Mouse (Mus musculus) megakaryocyte, embryonic 14.5 days (primary cell): Measurements from ENCODE around the gene Bmt2. TPM values are rescaled to one million over a fixed set of nuclear protein-coding genes. Genes with fewer than 3 reads are reported as not detected.
A peak's percentile ranks its signal among the peaks of the same experiment; 100 is the strongest.

Source experiments
- H3K27me3 ChIP-seq: replicated peaks from 2 replicates; pipeline ENCODE3; 2012; ENCODE audit warnings: inconsistent platforms
- H3K36me3 ChIP-seq: replicated peaks from 2 replicates; pipeline ENCODE3; 2012; ENCODE audit warnings: low read length, inconsistent platforms, mixed read lengths
- H3K4me1 ChIP-seq: 2 replicates; pipeline ENCODE4 v1.6.1; 2012; ENCODE audit warnings: inconsistent platforms
- H3K4me3 ChIP-seq: replicated peaks from 2 replicates; pipeline ENCODE3; 2012; ENCODE audit warnings: moderate library complexity, mild to moderate bottlenecking, inconsistent platforms
- H3K9me3 ChIP-seq: 2 replicates; pipeline ENCODE4 v1.6.1; 2012; ENCODE audit warnings: inconsistent platforms
- FLI1 ChIP-seq: IDR thresholded peaks from 2 replicates; pipeline ENCODE4 v1.6.1; 2012; ENCODE audit warnings: low read length, inconsistent platforms, mixed read lengths
- GATA1 ChIP-seq: IDR thresholded peaks from 3 replicates; pipeline ENCODE4 v1.6.1; 2012; ENCODE audit warnings: mixed read lengths, low read length, inconsistent platforms, borderline replicate concordance
- polyA plus RNA-seq: library from polyadenylated mRNA; stranded (reverse); fragments of >175 nt; gene quantifications from 2 replicates; pipeline ENCODE4 v1.2.3, GENCODE M21; 2012; ENCODE audit warnings: low replicate concordance; ENCODE audit not compliant: insufficient read depth

Bmt2 gene
- polyA plus RNA-seq, 1 experiment = 1.8 TPM

- Histone ChIP-seq H3K9me3 (no peaks in the 10 kb centered on the region), H3K4me1 (peaks cover 60% of the 10 kb centered on the region), H3K27me3 (no peaks in the 10 kb centered on the region), H3K4me3 (no peak overlapping the region), H3K36me3 (peaks cover 15% of the 10 kb centered on the region)
- TF ChIP-seq GATA1 = no peak
- TF ChIP-seq FLI1 = no peak
Observed at GRCm38 (mm10) chr6:13619618-13620017, 58.1 kb downstream of the Bmt2 start.

GRCm38 (mm10) chr6:13617110-13617509, 60.7 kb downstream of the Bmt2 start:
- Histone ChIP-seq H3K4me1 (peaks cover 73% of the 10 kb centered on the region), H3K4me3 (peak overlapping the region; percentile 80), H3K27me3 (no peaks in the 10 kb centered on the region), H3K36me3 (peaks cover 4% of the 10 kb centered on the region), H3K9me3 (no peaks in the 10 kb centered on the region)
- TF ChIP-seq GATA1 (peak; percentile 68; the same call in 1 of the 3 replicates), FLI1 (0 out of 2 replicates have a peak, but pooled peaks have one; percentile 20)

GRCm38 (mm10) chr6:13614568-13614967, 63.2 kb downstream of the Bmt2 start:
- H3K4me3 ChIP-seq = peak overlapping the region; percentile 64
- no peaks in the 10 kb centered on the region for H3K36me3 ChIP-seq

GRCm38 (mm10) chr6:13613671-13614070, 64.1 kb downstream of the Bmt2 start:
- Histone ChIP-seq H3K9me3 (no peaks in the 10 kb centered on the region), H3K4me3 (no peak overlapping the region), H3K36me3 (no peaks in the 10 kb centered on the region), H3K27me3 (no peaks in the 10 kb centered on the region), H3K4me1 (peaks cover 78% of the 10 kb centered on the region)
- TF ChIP-seq GATA1 (no peak), FLI1 (no peak)

More at GRCm38 (mm10) chr6:13614568-13614967, 63.2 kb downstream of the Bmt2 start:
- Histone ChIP-seq H3K4me1 (peaks cover 78% of the 10 kb centered on the region), H3K9me3 (no peaks in the 10 kb centered on the region), H3K27me3 (no peaks in the 10 kb centered on the region)
- TF ChIP-seq FLI1 = no peak
- no peak; the same call in 2 of the 3 replicates for TF ChIP-seq GATA1

- H3K4me3 ChIP-seq = no peak overlapping the region
- no peaks in the 10 kb centered on the region for H3K27me3 ChIP-seq
- H3K4me1 ChIP-seq = peaks cover 72% of the 10 kb centered on the region
- no peaks in the 10 kb centered on the region for H3K9me3 ChIP-seq
- no peak for TF ChIP-seq FLI1
- no peak for TF ChIP-seq GATA1
- no peaks in the 10 kb centered on the region for H3K36me3 ChIP-seq
Observed at GRCm38 (mm10) chr6:13610869-13611268, 66.9 kb downstream of the Bmt2 start.

GRCm38 (mm10) chr6:13609353-13610140, 68.2 kb downstream of the Bmt2 start:
- TF ChIP-seq FLI1 (no peak), GATA1 (no peak)
- Histone ChIP-seq H3K9me3 (no peaks in the 10 kb centered on the region), H3K4me1 (peaks cover 70% of the 10 kb centered on the region), H3K27me3 (no peaks in the 10 kb centered on the region), H3K4me3 (peak overlapping the region; percentile 64), H3K36me3 (peaks cover 7% of the 10 kb centered on the region)

- peaks cover 69% of the 10 kb centered on the region for H3K4me1 ChIP-seq
- H3K4me3 ChIP-seq = peak within 1 kb of the TSS; percentile 99
- TF ChIP-seq FLI1 = no peak
- no peak for TF ChIP-seq GATA1
- no peaks in the 10 kb centered on the region for H3K9me3 ChIP-seq
- peaks cover 22% of the 10 kb centered on the region for H3K36me3 ChIP-seq
- H3K27me3 ChIP-seq = no peaks in the 10 kb centered on the region
Observed at GRCm38 (mm10) chr6:13607621-13608493, 69.9 kb downstream of the Bmt2 start, which contains the start of gene Tmem168. Tmem168 (minus strand) TSS chr6:13608100.

- Histone ChIP-seq H3K36me3 (peaks cover 29% of the 10 kb centered on the region), H3K4me3 (peak overlapping the region; percentile 99), H3K9me3 (no peaks in the 10 kb centered on the region), H3K4me1 (peaks cover 72% of the 10 kb centered on the region), H3K27me3 (no peaks in the 10 kb centered on the region)
- TF ChIP-seq GATA1 (no peak), FLI1 (no peak)
Observed at GRCm38 (mm10) chr6:13606921-13607620, 70.7 kb downstream of the Bmt2 start.

GRCm38 (mm10) chr6:13606394-13606793, 71.4 kb downstream of the Bmt2 start:
- peak overlapping the region; percentile 99 for H3K4me3 ChIP-seq
- peaks cover 36% of the 10 kb centered on the region for H3K36me3 ChIP-seq
- H3K4me1 ChIP-seq = peaks cover 79% of the 10 kb centered on the region
- TF ChIP-seq GATA1 (no peak), FLI1 (no peak)
- H3K27me3 ChIP-seq = no peaks in the 10 kb centered on the region
- no peaks in the 10 kb centered on the region for H3K9me3 ChIP-seq
